Mouse (Mus musculus) kidney, adult 2 months (tissue): ENCODE measurements at regions not wholly inside any gene's neighbourhood (a gene's known extent, or its start where the extent isn't known, plus 50 kb on each side); places are given as distances from the start of the nearest gene placed in this dataset.

Experiments
- CTCF ChIP-seq: fragments of 200-500 bp; conservative IDR thresholded peaks from 2 replicates; pipeline ENCODE4 v1.5.1; 2011; ENCODE audit warnings: low read depth, mild to moderate bottlenecking, control low read depth, low read length, moderate library complexity, mixed read lengths; ENCODE audit not compliant: insufficient read depth, insufficient read length
- POLR2A ChIP-seq: fragments of 200-500 bp; IDR thresholded peaks from one replicate; pipeline ENCODE4 v1.6.1; 2011; ENCODE audit warnings: low read depth, low read length, control low read depth

DNA sequence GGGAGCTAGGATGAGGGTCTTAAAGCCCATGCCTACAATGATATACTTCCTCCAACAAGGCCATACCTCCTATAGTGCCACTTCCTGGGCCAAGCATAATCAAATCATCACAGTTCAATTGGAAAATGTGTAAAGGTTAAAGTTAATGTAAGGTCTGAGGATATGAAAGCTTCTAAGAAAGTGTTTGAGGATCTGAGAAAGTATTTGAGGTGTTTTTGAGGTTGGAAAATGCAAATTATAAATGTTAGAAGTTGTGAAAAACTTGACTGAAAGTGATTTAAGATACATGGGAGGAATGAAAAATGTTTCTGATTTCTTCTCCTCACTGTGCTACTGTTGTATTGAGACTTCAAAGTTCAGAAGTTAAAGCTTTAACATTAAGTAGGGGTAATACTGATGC is 185.5 kb upstream of the 4930452B06Rik start:
- TF ChIP-seq CTCF (no peak), POLR2A (no peak)
